In the genomic region with DNA sequence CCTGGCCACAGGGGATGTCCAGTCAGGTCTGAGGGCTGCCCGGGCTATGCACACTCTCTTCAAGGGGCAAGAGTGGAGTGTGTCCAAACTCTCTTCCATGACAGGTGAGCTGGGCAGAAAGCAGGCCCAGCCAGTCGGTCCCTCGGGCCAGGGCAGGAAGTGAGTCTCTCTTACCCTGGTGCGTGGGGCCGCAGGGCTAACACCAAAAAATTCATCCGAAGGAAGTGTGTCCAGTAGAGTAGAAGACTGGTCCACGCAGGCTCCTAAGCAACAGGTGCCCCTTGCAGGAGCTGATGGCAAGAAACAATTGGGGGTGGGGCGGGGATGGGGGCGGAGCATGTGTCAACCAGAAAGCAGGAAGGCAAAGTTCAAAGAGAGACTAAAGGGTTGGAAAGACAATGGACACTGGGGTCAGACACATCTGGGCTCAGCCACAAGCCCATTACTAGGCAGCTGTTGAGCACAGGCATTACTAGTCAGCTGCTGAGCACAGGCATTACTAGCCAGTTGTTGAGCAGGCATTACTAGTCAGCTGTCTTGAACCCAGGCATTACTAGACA, we compare ENCODE assay signal across 31 mouse cellular contexts.
A peak's percentile ranks its signal among the peaks of the same experiment; 100 is the strongest.
DNase-seq lines count a peak whose midpoint lies in the region; ATAC-seq lines count a peak whose summit lies in the region.
"Had no signal": no experiment of that assay in that cellular context is flagged by ENCODE, and none has a peak within 500 bp of the region (broad histone marks: within the 10 kb centered on the region; RNA-seq: fewer than 3 reads in every experiment).

No protein-coding gene starts in this region.

- no peaks in the 10 kb centered on the region for H3K9me3 ChIP-seq in kidney, embryonic 15.5 days (replicated peaks)
- H3K9me3 ChIP-seq: embryonic facial prominence, embryonic 12.5 days; limb, embryonic 15.5 days; midbrain, embryonic 13.5 days; neural tube, embryonic 15.5 days had no signal

- no peak overlapping the region for H3K27ac ChIP-seq in kidney, embryonic 15.5 days
- H3K27ac ChIP-seq: embryonic facial prominence, embryonic 12.5 days; gastrocnemius, adult 2 months; limb, embryonic 15.5 days; liver, embryonic 14.5 days; macrophage; midbrain, embryonic 13.5 days; neural tube, embryonic 15.5 days had no signal

- WGBS in kidney, embryonic 15.5 days: 70% methylated on average over 9 of the region's 9 CpGs

- H3K27me3 ChIP-seq in kidney, embryonic 15.5 days: no peaks in the 10 kb centered on the region
- H3K27me3 ChIP-seq: embryonic facial prominence, embryonic 12.5 days; limb, embryonic 15.5 days; midbrain, embryonic 13.5 days; neural tube, embryonic 15.5 days; Patski had no signal

- no peak overlapping the region for H3K4me3 ChIP-seq in kidney, embryonic 15.5 days (replicated peaks)
- H3K4me3 ChIP-seq: embryonic facial prominence, embryonic 12.5 days; gastrocnemius, adult 2 months; left cerebral cortex, adult 2 months; limb, embryonic 15.5 days; midbrain, embryonic 13.5 days; neural tube, embryonic 15.5 days had no signal

- peak; percentile 18 to 34 for DNase-seq in cerebellum, postnatal 10 days
- no peak for DNase-seq in kidney, postnatal 36 days
- DNase-seq in ZHBTc4 (ENCODE audit: low read depth, low spot score): peak; percentile 75
- peak; percentile 52 for DNase-seq in yolk sac, embryonic 10.5 days (ENCODE audit: low spot score)
- no peak for DNase-seq in right cerebral cortex, postnatal 36 days (ENCODE audit: low spot score in 2 of 2)
- DNase-seq: adrenal gland, postnatal 25 days; embryo, embryonic 11 days; gastrocnemius, adult 2 months; gastrocnemius, postnatal 36 days; heart, adult 18-20 months; heart, postnatal 36 days; kidney, adult 8-10 months; kidney, postnatal 10 days; lung, adult 2 months; lung, postnatal 10 days; retina, postnatal 1 day; right cerebral cortex, postnatal 14 days; thymus, postnatal 14 days had no signal

- H3K4me1 ChIP-seq in kidney, embryonic 15.5 days: peaks cover 9% of the 10 kb centered on the region; the same call in 1 of the 2 replicates
- H3K4me1 ChIP-seq: embryonic facial prominence, embryonic 12.5 days; limb, embryonic 15.5 days had no signal

- no peak overlapping the region for H3K9ac ChIP-seq in kidney, embryonic 15.5 days
- H3K9ac ChIP-seq: embryonic facial prominence, embryonic 12.5 days; limb, embryonic 15.5 days; liver, embryonic 14.5 days; midbrain, embryonic 13.5 days; neural tube, embryonic 15.5 days had no signal

- ATAC-seq in cerebellum, adult (ENCODE audit: insufficient number of reproducible peaks, low FRiP score, low TSS enrichment): no peak
- ATAC-seq in kidney, embryonic 15.5 days (replicated peaks; ENCODE audit: low FRiP score): peak; percentile 36; the same call in 1 of the 2 replicates
- ATAC-seq: intestine, embryonic 16.5 days; Patski had no signal

- H3K36me3 ChIP-seq in kidney, embryonic 15.5 days: peaks cover 13% of the 10 kb centered on the region; the same call in 1 of the 2 replicates
- H3K36me3 ChIP-seq: G1E had no signal

- no peak overlapping the region for H3K4me2 ChIP-seq in kidney, embryonic 15.5 days
- H3K4me2 ChIP-seq: embryonic facial prominence, embryonic 12.5 days; heart, embryonic 11.5 days; limb, embryonic 15.5 days; midbrain, embryonic 13.5 days; neural tube, embryonic 15.5 days had no signal

Comparison
In these comparisons a context has a peak if more than half of its experiments do, and no peak if none do; other contexts are left out.
1. DNase-seq: peak in cerebellum, postnatal 10 days (2 of 2), ZHBTc4 (single experiment) and yolk sac, embryonic 10.5 days (single experiment); none in kidney, postnatal 36 days (0 of 2) and right cerebral cortex, postnatal 36 days (0 of 2).